Mouse (Mus musculus): ENCODE measurements around the gene Avl9. TPM values are rescaled to one million over a fixed set of nuclear protein-coding genes. Genes with fewer than 3 reads are reported as not detected.

Gene Avl9
- total and polyA plus RNA-seq, 3 experiments: 7.7 to 44.5 (median 35.0) TPM

- ATAC-seq (ENCODE audit: extremely low read depth, insufficient number of reproducible peaks, low FRiP score, poor library complexity, severe bottlenecking) (peak; percentile 81), DNase-seq (ENCODE audit: low spot score) (peak; percentile 91)
- Histone ChIP-seq H3K4me1 (ENCODE audit: insufficient read depth, low read depth, low read length) (peaks cover 33% of the 10 kb centered on the region), H3K27me3 (ENCODE audit: insufficient read depth, low read length) (no peaks in the 10 kb centered on the region), H3K9me3 (replicated peaks) (no peaks in the 10 kb centered on the region), H3K36me3 (replicated peaks) (peaks cover 9% of the 10 kb centered on the region), H3K4me3 (ENCODE audit: low read depth, low read length) (peak within 1 kb of the TSS; percentile 90)
- TF ChIP-seq GATA2 (IDR thresholded peaks at IDR 0.05; ENCODE audit: borderline replicate concordance, low read depth, low read length): no peak
- TF ChIP-seq TAL1 (conservative IDR thresholded peaks at IDR 0.05; ENCODE audit: low read depth, low read length): no peak
- TF ChIP-seq CTCF (IDR thresholded peaks at IDR 0.05; ENCODE audit: low read depth, low read length): no peak
- TF ChIP-seq POLR2AphosphoS5 (IDR thresholded peaks at IDR 0.05; ENCODE audit: insufficient replicate concordance, low read depth, low read length): no peak
- no peak for TF ChIP-seq GATA1 (IDR thresholded peaks at IDR 0.05; ENCODE audit: borderline replicate concordance, low read length)
Measured at GRCm38 (mm10) chr6:56797311-56798151, 82.8 kb downstream of the Avl9 start, which contains the start of gene Kbtbd2. TSS of gene Kbtbd2 (minus strand) at chr6:56797813.

GRCm38 (mm10) chr6:56798152-56798465 lies 83.4 kb downstream of the Avl9 start:
- no peak for DNase-seq (ENCODE audit: low spot score)
- ATAC-seq (ENCODE audit: extremely low read depth, insufficient number of reproducible peaks, low FRiP score, poor library complexity, severe bottlenecking): no peak
- no peak for TF ChIP-seq POLR2AphosphoS5 (IDR thresholded peaks at IDR 0.05; ENCODE audit: insufficient replicate concordance, low read depth, low read length)
- no peak for TF ChIP-seq GATA2 (IDR thresholded peaks at IDR 0.05; ENCODE audit: borderline replicate concordance, low read depth, low read length)
- TF ChIP-seq GATA1 (IDR thresholded peaks at IDR 0.05; ENCODE audit: borderline replicate concordance, low read length): no peak
- TF ChIP-seq CTCF (IDR thresholded peaks at IDR 0.05; ENCODE audit: low read depth, low read length): no peak
- no peak for TF ChIP-seq TAL1 (conservative IDR thresholded peaks at IDR 0.05; ENCODE audit: low read depth, low read length)
- Histone ChIP-seq H3K36me3 (replicated peaks) (peaks cover 6% of the 10 kb centered on the region), H3K27me3 (ENCODE audit: insufficient read depth, low read length) (no peaks in the 10 kb centered on the region), H3K9me3 (replicated peaks) (no peaks in the 10 kb centered on the region), H3K4me3 (ENCODE audit: low read depth, low read length) (peak overlapping the region; percentile 90), H3K4me1 (ENCODE audit: insufficient read depth, low read depth, low read length) (peaks cover 28% of the 10 kb centered on the region)

- ATAC-seq (ENCODE audit: extremely low read depth, insufficient number of reproducible peaks, low FRiP score, poor library complexity, severe bottlenecking) (no peak), DNase-seq (ENCODE audit: low spot score) (no peak)
- H3K4me3 ChIP-seq (ENCODE audit: low read depth, low read length): no peak overlapping the region
- TF ChIP-seq TAL1 (conservative IDR thresholded peaks at IDR 0.05; ENCODE audit: low read depth, low read length) (no peak), CTCF (IDR thresholded peaks at IDR 0.05; ENCODE audit: low read depth, low read length) (no peak), POLR2AphosphoS5 (IDR thresholded peaks at IDR 0.05; ENCODE audit: insufficient replicate concordance, low read depth, low read length) (no peak), GATA1 (IDR thresholded peaks at IDR 0.05; ENCODE audit: borderline replicate concordance, low read length) (no peak), GATA2 (IDR thresholded peaks at IDR 0.05; ENCODE audit: borderline replicate concordance, low read depth, low read length) (no peak)
- H3K9me3 ChIP-seq (replicated peaks): no peaks in the 10 kb centered on the region
- H3K4me1 ChIP-seq (ENCODE audit: insufficient read depth, low read depth, low read length): peaks cover 4% of the 10 kb centered on the region
- H3K36me3 ChIP-seq (replicated peaks): no peaks in the 10 kb centered on the region
- peaks cover 22% of the 10 kb centered on the region for H3K27me3 ChIP-seq (ENCODE audit: insufficient read depth, low read length)
Measured at GRCm38 (mm10) chr6:56805026-56805425, 90.3 kb downstream of the Avl9 start.

- no peak overlapping the region for H3K4me3 ChIP-seq (ENCODE audit: low read depth, low read length)
- no peak for DNase-seq (ENCODE audit: low spot score)
- no peak for ATAC-seq (ENCODE audit: extremely low read depth, insufficient number of reproducible peaks, low FRiP score, poor library complexity, severe bottlenecking)
- TF ChIP-seq TAL1 (conservative IDR thresholded peaks at IDR 0.05; ENCODE audit: low read depth, low read length) (no peak), POLR2AphosphoS5 (IDR thresholded peaks at IDR 0.05; ENCODE audit: insufficient replicate concordance, low read depth, low read length) (no peak), GATA1 (IDR thresholded peaks at IDR 0.05; ENCODE audit: borderline replicate concordance, low read length) (no peak), CTCF (IDR thresholded peaks at IDR 0.05; ENCODE audit: low read depth, low read length) (no peak), GATA2 (IDR thresholded peaks at IDR 0.05; ENCODE audit: borderline replicate concordance, low read depth, low read length) (no peak)
- no peaks in the 10 kb centered on the region for H3K9me3 ChIP-seq (replicated peaks)
- H3K27me3 ChIP-seq (ENCODE audit: insufficient read depth, low read length): peaks cover 24% of the 10 kb centered on the region
- H3K36me3 ChIP-seq (replicated peaks): no peaks in the 10 kb centered on the region
- peaks cover 7% of the 10 kb centered on the region for H3K4me1 ChIP-seq (ENCODE audit: insufficient read depth, low read depth, low read length)
Measured at GRCm38 (mm10) chr6:56806195-56806594, 91.5 kb downstream of the Avl9 start.

GRCm38 (mm10) chr6:56808656-56809055 lies 94.0 kb downstream of the Avl9 start:
- DNase-seq (ENCODE audit: low spot score) (peak; percentile 32), ATAC-seq (ENCODE audit: extremely low read depth, insufficient number of reproducible peaks, low FRiP score, poor library complexity, severe bottlenecking) (peak; percentile 75)
- Histone ChIP-seq H3K9me3 (replicated peaks) (no peaks in the 10 kb centered on the region), H3K36me3 (replicated peaks) (no peaks in the 10 kb centered on the region), H3K27me3 (ENCODE audit: insufficient read depth, low read length) (peaks cover 27% of the 10 kb centered on the region), H3K4me3 (ENCODE audit: low read depth, low read length) (no peak overlapping the region), H3K4me1 (ENCODE audit: insufficient read depth, low read depth, low read length) (peaks cover 7% of the 10 kb centered on the region)
- TF ChIP-seq TAL1 (conservative IDR thresholded peaks at IDR 0.05; ENCODE audit: low read depth, low read length) (no peak), CTCF (IDR thresholded peaks at IDR 0.05; ENCODE audit: low read depth, low read length) (peak; percentile 33; the same call in 1 of the 2 replicates)

Other genes with a start within 250 kb of the Avl9 start
- not detected in 2 replicates for gene Pde1c, start 145.8 kb upstream of the Avl9 start, total RNA-seq (2014; fragmentation: Nextera tagmentation)
- gene Pde1c, start 145.8 kb upstream of the Avl9 start, total RNA-seq (2017): 0.12 and 0.38 TPM in 2 replicates
- gene Pde1c, start 145.8 kb upstream of the Avl9 start, polyA plus RNA-seq (2012): not detected in 2 replicates
- 23.9 and 27.0 TPM in 2 replicates for gene Lsm5, start 10.2 kb upstream of the Avl9 start, total RNA-seq (2014; fragmentation: Nextera tagmentation)
- gene Lsm5, start 10.2 kb upstream of the Avl9 start, total RNA-seq (2017): 190 and 193 TPM in 2 replicates
- gene Lsm5, start 10.2 kb upstream of the Avl9 start, polyA plus RNA-seq (2012): 0.57 and 1.7 TPM in 2 replicates
- gene Kbtbd2, start 82.9 kb downstream of the Avl9 start, total RNA-seq (2014; fragmentation: Nextera tagmentation): 42.9 and 48.5 TPM in 2 replicates
- gene Kbtbd2, start 82.9 kb downstream of the Avl9 start, total RNA-seq (2017): 44.8 and 53.5 TPM in 2 replicates
- gene Kbtbd2, start 82.9 kb downstream of the Avl9 start, polyA plus RNA-seq (2012): 3.0 and 3.8 TPM in 2 replicates
- not detected in 2 replicates for gene Fkbp9, start 117.2 kb downstream of the Avl9 start, total RNA-seq (2014; fragmentation: Nextera tagmentation)
- 0.05 and 0.06 TPM in 2 replicates for gene Fkbp9, start 117.2 kb downstream of the Avl9 start, total RNA-seq (2017)
- not detected in 2 replicates for gene Fkbp9, start 117.2 kb downstream of the Avl9 start, polyA plus RNA-seq (2012)
- 274 and 280 TPM in 2 replicates for gene Nt5c3, start 209.0 kb downstream of the Avl9 start, total RNA-seq (2014; fragmentation: Nextera tagmentation)
- gene Nt5c3, start 209.0 kb downstream of the Avl9 start, total RNA-seq (2017): 292 and 317 TPM in 2 replicates
- 120 and 122 TPM in 2 replicates for gene Nt5c3, start 209.0 kb downstream of the Avl9 start, polyA plus RNA-seq (2012)
- 2.6 TPM in 1 of 2 replicates, not detected in the other for gene Vmn1r4, start 209.1 kb downstream of the Avl9 start, total RNA-seq (2014; fragmentation: Nextera tagmentation)
- 0.87 and 1.9 TPM in 2 replicates for gene Vmn1r4, start 209.1 kb downstream of the Avl9 start, total RNA-seq (2017)
- not detected in 2 replicates for gene Vmn1r4, start 209.1 kb downstream of the Avl9 start, polyA plus RNA-seq (2012)

All from G1E (cell line).